In genomic region chr19:32107771-32108306, GRCm38 (mm10) we compare ENCODE assay signal across 8 mouse cellular contexts. TPM values are rescaled to one million over a fixed set of nuclear protein-coding genes. Genes with fewer than 3 reads are reported as not detected.
DNase-seq lines count a peak whose midpoint lies in the region; ATAC-seq lines count a peak whose summit lies in the region.

Gene Asah2, minus strand, starts transcription at chr19:32108211.

- peak; percentile 39 for DNase-seq in WW6 (ENCODE audit: low read depth, low spot score)
- DNase-seq in cerebellum, postnatal 36 days: peak; percentile 31 to 37
- peak; percentile 77 for DNase-seq in gastrocnemius, adult 18-20 months (ENCODE audit: low spot score)
- DNase-seq in left cerebral cortex, adult 18-20 months (ENCODE audit: low spot score in 2 of 2): peak; percentile 65 to 77
- peak; percentile 85 to 86 for DNase-seq in lung, postnatal 4 days
- peak; percentile 82 for DNase-seq in right cerebral cortex, adult 18-20 months
- DNase-seq in urinary bladder, postnatal 14 days (ENCODE audit: low spot score): peak; percentile 75

- no peaks in the 10 kb centered on the region; the same call in 1 of the 2 replicates for H3K4me1 ChIP-seq in hindbrain, embryonic 16.5 days (ENCODE audit: control insufficient read depth, insufficient read depth, low read depth, low read length)

- H3K4me3 ChIP-seq in hindbrain, embryonic 16.5 days (ENCODE audit: low read length): peak within 1 kb of the TSS; percentile 62

- no peaks in the 10 kb centered on the region for H3K9me3 ChIP-seq in hindbrain, embryonic 16.5 days (ENCODE audit: control insufficient read depth, low read length)

- peak within 1 kb of the TSS; percentile 87 for H3K4me2 ChIP-seq in hindbrain, embryonic 16.5 days (ENCODE audit: low read length)

- no peaks in the 10 kb centered on the region for H3K27me3 ChIP-seq in hindbrain, embryonic 16.5 days (replicated peaks; ENCODE audit: control insufficient read depth, insufficient read depth, low read length)

- H3K9ac ChIP-seq in hindbrain, embryonic 16.5 days (ENCODE audit: low read depth, low read length): peak within 1 kb of the TSS; percentile 80

- H3K27ac ChIP-seq in hindbrain, embryonic 16.5 days (ENCODE audit: low read depth, low read length): peak within 1 kb of the TSS; percentile 71; the same call in 1 of the 2 replicates

- ATAC-seq in hindbrain, embryonic 16.5 days: peak; percentile 96

- under 1% methylated on average over 19 of the region's 28 CpGs for WGBS in hindbrain, embryonic 16.5 days

- H3K36me3 ChIP-seq in hindbrain, embryonic 16.5 days (ENCODE audit: control insufficient read depth, insufficient read depth, low read length): no peaks in the 10 kb centered on the region

RNA-seq across cellular contexts. Expression of gene Asah2, which starts in this region (rescaled TPM):
- 1 to 10 TPM; 5.9 to 7.4 TPM for total RNA-seq in gastrocnemius, adult 18-20 months (2021)
- polyA plus RNA-seq in hindbrain, embryonic 16.5 days (2015; fragmentation: Nextera tagmentation; extraction: Ambion mirVana): 0.99 and 1.1 TPM in 2 replicates
- 10 to 100 TPM; 11.5 to 12.1 TPM for total RNA-seq in left cerebral cortex, adult 18-20 months (2021)

Comparison
In these comparisons a context has a peak if more than half of its experiments do, and no peak if none do; other contexts are left out.
1. Peak in every context shown above with its lines: DNase-seq, ATAC-seq, H3K4me3 ChIP-seq and H3K27ac ChIP-seq.
2. DNase-seq: peak in every context shown above with its lines; median percentile 86 in lung, postnatal 4 days; 82 in right cerebral cortex, adult 18-20 months; 77 in gastrocnemius, adult 18-20 months; 75 in urinary bladder, postnatal 14 days; 71 in left cerebral cortex, adult 18-20 months; 39 in WW6; 34 in cerebellum, postnatal 36 days.